Mouse (Mus musculus) hindbrain, postnatal 0 days (tissue): Measurements from ENCODE around the gene Pld4. TPM values are rescaled to one million over a fixed set of nuclear protein-coding genes. Genes with fewer than 3 reads are reported as not detected.

Source experiments
- ATAC-seq: fragments of 200-750 bp; cut with Nextera tagmentation; 2 replicates; pipeline ENCODE4 v1.8.0; 2017; ENCODE audit warnings: mild to moderate bottlenecking, moderate TSS enrichment, moderate library complexity
- DNase-seq: peaks from one replicate; pipeline ENCODE4 v3.0.0-alpha.2; 2015; ENCODE audit warnings: low spot score
- H3K27ac ChIP-seq: fragments of 300-500 bp; sonication (generic); 2 replicates; pipeline ENCODE4 v1.5.1; 2014; ENCODE audit warnings: mild to moderate bottlenecking
- H3K27me3 ChIP-seq: fragments of 300-500 bp; sonication (generic); 2 replicates; pipeline ENCODE4 v1.6.1; 2014; ENCODE audit warnings: low read length, mixed read lengths; ENCODE audit not compliant: insufficient read depth
- H3K36me3 ChIP-seq: fragments of 300-500 bp; sonication (generic); 2 replicates; pipeline ENCODE4 v1.6.1; 2014; ENCODE audit warnings: low read length, mixed read lengths; ENCODE audit not compliant: insufficient read depth
- H3K4me1 ChIP-seq: fragments of 300-500 bp; sonication (generic); 2 replicates; pipeline ENCODE4 v1.6.1; 2014; ENCODE audit warnings: antibody characterized with exemption, low read length, mixed read lengths; ENCODE audit not compliant: insufficient read depth
- H3K4me2 ChIP-seq: fragments of 300-500 bp; sonication (generic); 2 replicates; pipeline ENCODE4 v1.6.1; 2014; ENCODE audit warnings: low read depth, mild to moderate bottlenecking, low read length, moderate library complexity, mixed read lengths
- H3K4me3 ChIP-seq: fragments of 300-500 bp; sonication (generic); 2 replicates; pipeline ENCODE4 v1.5.1; 2014; ENCODE audit warnings: low read length
- H3K9ac ChIP-seq: fragments of 300-500 bp; sonication (generic); replicated peaks from 2 replicates; pipeline ENCODE4 v1.6.1; 2014; ENCODE audit warnings: mild to moderate bottlenecking, low read length, moderate library complexity, mixed read lengths
- H3K9me3 ChIP-seq: fragments of 300-500 bp; sonication (generic); 2 replicates; pipeline ENCODE4 v1.6.1; 2016; ENCODE audit warnings: low read length, mixed read lengths
- CTCF ChIP-seq: IDR thresholded peaks from 2 replicates; pipeline ENCODE4 v1.5.1; 2016; ENCODE audit warnings: antibody characterized with exemption, control low read depth, low read depth
- WGBS: fragments of 180-500 bp; shearing (Covaris S2); extraction: QIAGEN DNeasy Blood & Tissue Kit; methylation state at CpG from one replicate; pipeline ENCODE4 v1.1.7; 2014; 5-methylcytosine and 5-hydroxymethylcytosine counted together
- polyA plus RNA-seq: library from polyadenylated mRNA; unstranded; fragments of >200 nt; fragmentation: Nextera tagmentation; extraction: Ambion mirVana; gene quantifications from 2 replicates; pipeline ENCODE4 v1.2.1, GENCODE M21; 2015
- total RNA-seq: library from RNA; depleted of rRNA; stranded (reverse); fragments of >200 nt; gene quantifications from 2 replicates; pipeline ENCODE4 v1.2.3, GENCODE M21; 2014

Pld4 gene
- total and polyA plus RNA-seq, 2 experiments from 2014 or later, result 10.5 to 10.8 TPM

GRCm38 (mm10) chr12:112737081-112737480 lies 23.4 kb upstream of the Pld4 start:
- Histone ChIP-seq H3K9me3 (no peaks in the 10 kb centered on the region), H3K27me3 (no peaks in the 10 kb centered on the region), H3K4me3 (no peak overlapping the region), H3K27ac (no peak overlapping the region), H3K4me2 (no peak overlapping the region), H3K4me1 (0 out of 2 replicates have a peak, but pooled peaks cover 4% of the 10 kb centered on the region), H3K9ac (no peak overlapping the region), H3K36me3 (peaks cover 34% of the 10 kb centered on the region)
- no peak for TF ChIP-seq CTCF
- 87% methylated on average over 7 of the region's 7 CpGs for WGBS
- no peak for ATAC-seq
- no peak for DNase-seq

GRCm38 (mm10) chr12:112737761-112738160 lies 22.7 kb upstream of the Pld4 start:
- 0 out of 2 replicates have a peak, but pooled peaks have one; percentile 14 for ATAC-seq
- WGBS, result 67% methylated on average over 14 of the region's 14 CpGs
- Histone ChIP-seq H3K36me3 (peaks cover 34% of the 10 kb centered on the region), H3K4me2 (no peak overlapping the region), H3K9me3 (no peaks in the 10 kb centered on the region), H3K9ac (no peak overlapping the region), H3K4me3 (no peak overlapping the region), H3K4me1 (0 out of 2 replicates have a peak, but pooled peaks cover 4% of the 10 kb centered on the region), H3K27ac (no peak overlapping the region), H3K27me3 (no peaks in the 10 kb centered on the region)
- TF ChIP-seq CTCF, result no peak
- DNase-seq, result peak; percentile 74

GRCm38 (mm10) chr12:112738281-112739022 lies 22.0 kb upstream of the Pld4 start:
- Histone ChIP-seq H3K36me3 (peaks cover 34% of the 10 kb centered on the region), H3K9me3 (no peaks in the 10 kb centered on the region), H3K4me2 (no peak overlapping the region), H3K4me3 (no peak overlapping the region), H3K9ac (no peak overlapping the region), H3K27me3 (no peaks in the 10 kb centered on the region), H3K4me1 (0 out of 2 replicates have a peak, but pooled peaks cover 4% of the 10 kb centered on the region), H3K27ac (no peak overlapping the region; the same call in 1 of the 2 replicates)
- TF ChIP-seq CTCF, result no peak
- 86% methylated on average over 31 of the region's 31 CpGs for WGBS
- ATAC-seq (no peak), DNase-seq (no peak)

- no peak overlapping the region; the same call in 1 of the 2 replicates for H3K27ac ChIP-seq
- 0 out of 2 replicates have a peak, but pooled peaks cover 4% of the 10 kb centered on the region for H3K4me1 ChIP-seq
- H3K27me3 ChIP-seq, result no peaks in the 10 kb centered on the region
- H3K4me2 ChIP-seq, result no peak overlapping the region
- peak; percentile 30; the same call in 1 of the 2 replicates for ATAC-seq
- peak; percentile 60 for DNase-seq
- H3K36me3 ChIP-seq, result peaks cover 39% of the 10 kb centered on the region
- H3K4me3 ChIP-seq, result no peak overlapping the region
- WGBS, result 71% methylated on average over 24 of the region's 24 CpGs
- no peak for TF ChIP-seq CTCF
- no peak overlapping the region for H3K9ac ChIP-seq
- H3K9me3 ChIP-seq, result no peaks in the 10 kb centered on the region
Observed at GRCm38 (mm10) chr12:112739023-112739568, 21.4 kb upstream of the Pld4 start.

- Histone ChIP-seq H3K9me3 (no peaks in the 10 kb centered on the region), H3K4me2 (no peak overlapping the region), H3K27ac (peak overlapping the region; percentile 67; the same call in 1 of the 2 replicates), H3K36me3 (peaks cover 25% of the 10 kb centered on the region), H3K4me1 (0 out of 2 replicates have a peak, but pooled peaks cover under 1% of the 10 kb centered on the region), H3K27me3 (no peaks in the 10 kb centered on the region), H3K4me3 (no peak overlapping the region), H3K9ac (no peak overlapping the region; the same call in 1 of the 2 replicates)
- ATAC-seq (peak; percentile 5), DNase-seq (no peak)
- TF ChIP-seq CTCF, result no peak
- WGBS, result 64% methylated on average over 6 of the region's 6 CpGs
Observed at GRCm38 (mm10) chr12:112742768-112743167, 17.7 kb upstream of the Pld4 start.

GRCm38 (mm10) chr12:112743168-112743975 lies 17.1 kb upstream of the Pld4 start:
- ATAC-seq (peak; percentile 81), DNase-seq (peak; percentile 90)
- Histone ChIP-seq H3K4me1 (no peaks in the 10 kb centered on the region), H3K27me3 (no peaks in the 10 kb centered on the region), H3K9me3 (no peaks in the 10 kb centered on the region), H3K9ac (peak overlapping the region; percentile 21; the same call in 1 of the 2 replicates), H3K36me3 (peaks cover 20% of the 10 kb centered on the region), H3K27ac (peak overlapping the region; percentile 67; the same call in 1 of the 2 replicates), H3K4me3 (no peak overlapping the region), H3K4me2 (no peak overlapping the region)
- WGBS, result 44% methylated on average over 25 of the region's 25 CpGs
- peak; percentile 95 for TF ChIP-seq CTCF
